Mouse (Mus musculus): Measurements from ENCODE around the gene Acox3.

Gene Acox3

GRCm38 (mm10) chr5:35653743-35654395 is 71.0 kb downstream of the Acox3 start:
- DNase-seq: no peak

DNA sequence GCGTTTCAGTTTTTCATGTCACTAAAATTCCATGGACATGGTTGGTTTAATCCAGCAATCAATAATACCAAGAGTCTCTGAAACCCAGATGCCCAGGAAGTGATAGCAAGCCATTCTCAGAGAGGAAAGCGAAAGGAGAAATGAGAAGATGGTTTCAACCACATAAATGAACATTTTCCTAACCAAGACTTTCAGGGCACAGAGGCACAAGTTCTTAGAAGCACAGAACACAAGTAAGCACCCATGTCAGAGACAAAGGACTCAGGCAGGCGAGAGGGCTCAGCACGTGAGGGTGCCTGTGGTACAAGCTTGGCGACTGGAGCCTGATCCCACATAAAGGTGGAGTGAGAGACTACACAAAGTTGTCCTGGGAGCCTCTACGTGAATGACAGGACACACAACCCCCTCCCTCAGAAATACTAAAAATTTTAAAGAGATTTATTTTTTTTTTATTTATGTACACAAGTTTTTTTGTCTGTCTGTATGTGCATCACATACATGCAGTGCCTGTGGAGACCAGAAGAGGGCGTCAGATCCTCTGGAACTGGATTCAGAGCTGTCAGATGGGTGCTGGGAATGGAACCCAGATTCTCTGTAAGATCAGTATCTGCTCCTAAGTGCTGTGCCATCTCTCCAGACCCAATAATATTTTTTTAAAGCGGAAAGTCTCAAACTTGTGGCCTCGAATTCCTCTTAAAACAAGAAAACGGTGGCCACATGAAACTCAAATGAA is 73.1 kb downstream of the Acox3 start:
- DNase-seq: no peak

DNA sequence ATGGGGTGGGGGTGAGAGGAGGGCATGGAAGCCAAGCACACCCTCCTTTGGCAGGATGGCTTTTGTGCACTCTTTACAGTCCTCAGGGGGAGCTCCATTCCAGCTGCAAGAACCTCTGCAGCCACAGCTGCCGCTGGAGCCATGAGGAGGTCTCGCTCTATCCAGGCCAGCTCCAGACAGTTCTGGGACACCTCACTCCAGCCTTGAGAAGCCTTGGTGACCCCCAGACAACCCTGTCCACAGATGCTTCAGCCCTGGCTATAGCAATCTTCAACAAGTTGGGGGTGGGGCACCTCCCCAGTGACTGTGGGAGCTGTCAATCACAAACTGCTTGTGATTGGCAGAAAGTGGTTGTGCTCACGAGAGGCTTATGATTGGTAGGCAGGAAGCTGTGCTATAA is 76.7 kb downstream of the Acox3 start:
- no peak for DNase-seq

DNA sequence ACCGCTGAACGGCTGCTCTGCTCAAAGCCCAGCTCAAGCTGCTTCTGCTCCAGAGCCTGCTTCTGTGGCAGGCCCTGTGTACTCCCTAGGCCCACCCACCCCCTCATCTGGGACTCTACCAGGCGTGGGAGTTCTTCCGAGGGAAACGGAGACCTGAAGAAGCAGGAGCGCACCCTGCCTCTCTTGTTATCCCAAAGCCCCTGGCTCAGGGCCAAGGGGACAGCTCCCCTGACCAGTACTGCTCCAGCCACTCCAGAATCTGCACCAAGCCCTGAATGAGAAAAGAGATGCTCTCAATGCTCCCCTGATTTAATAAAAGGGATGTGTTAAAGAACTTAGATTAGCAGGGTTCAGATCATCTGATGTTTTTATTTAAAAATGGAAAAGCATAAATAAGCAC is 78.4 kb downstream of the Acox3 start:
- no peak for DNase-seq

DNA sequence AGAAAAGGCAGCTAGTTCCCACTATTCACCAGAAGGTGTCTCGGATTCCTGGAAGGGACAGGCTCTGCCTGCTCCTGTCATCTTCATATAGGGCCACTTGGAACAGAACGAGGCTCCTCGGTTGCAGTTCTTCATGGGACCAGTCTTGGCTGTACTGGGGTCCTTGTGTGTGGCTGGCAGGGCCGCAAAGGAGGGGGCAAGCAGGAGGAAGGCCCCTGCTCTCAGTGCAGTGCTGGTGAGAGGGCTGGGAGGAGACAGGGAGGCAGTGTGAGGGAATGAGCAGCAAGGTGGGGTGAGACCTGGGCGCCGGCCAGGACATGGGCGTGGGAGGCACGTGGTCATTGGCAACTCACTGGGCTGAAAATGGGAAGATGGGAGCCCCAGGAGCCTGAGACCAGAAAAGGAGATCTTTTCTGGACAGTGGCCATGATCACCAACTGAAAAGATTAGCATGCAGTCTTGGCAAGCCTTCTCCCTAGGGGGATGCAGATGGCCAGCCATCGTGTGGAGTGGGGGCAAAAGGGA is 79.2 kb downstream of the Acox3 start:
- no peak for DNase-seq
